Mouse (Mus musculus) olfactory bulb, adult 2 months (tissue): ENCODE measurements around the gene Cplane1.

Experiments
- CTCF ChIP-seq: fragments of 200-500 bp; IDR thresholded peaks from 2 replicates; pipeline ENCODE4 v1.5.1; 2012; ENCODE audit warnings: low read depth, mild to moderate bottlenecking, low read length, moderate library complexity; ENCODE audit not compliant: insufficient read depth
- POLR2A ChIP-seq: fragments of 200-500 bp; IDR thresholded peaks from 2 replicates; pipeline ENCODE4 v1.6.1; 2012; ENCODE audit warnings: mild to moderate bottlenecking, low read depth, low read length, moderate library complexity; ENCODE audit not compliant: insufficient read depth

- TF ChIP-seq POLR2A, result no peak
- TF ChIP-seq CTCF, result no peak
Measured at GRCm38 (mm10) chr15:8189563-8189962, 20.7 kb downstream of the Cplane1 start.
